Mouse (Mus musculus) forebrain, embryonic 13.5 days (tissue): Measurements from ENCODE around the gene Col9a2. TPM values are rescaled to one million over a fixed set of nuclear protein-coding genes. Genes with fewer than 3 reads are reported as not detected.
"Not testable (repeated sequence)": the region's sequence is repeated elsewhere in the genome, so short reads cannot be mapped to it uniquely, and the experiment has no call there.

Experiments used
- ATAC-seq: fragments of 200-750 bp; cut with Nextera tagmentation; 2 replicates; pipeline ENCODE4 v1.8.0; 2017
- H3K27ac ChIP-seq: fragments of 300-500 bp; sonication (generic); 2 replicates; pipeline ENCODE4 v1.5.1; 2015; ENCODE audit warnings: inconsistent platforms, mild to moderate bottlenecking, moderate library complexity
- H3K27me3 ChIP-seq: fragments of 300-500 bp; sonication (generic); 2 replicates; pipeline ENCODE4 v1.6.1; 2015; ENCODE audit warnings: mild to moderate bottlenecking, inconsistent platforms
- H3K36me3 ChIP-seq: fragments of 300-500 bp; sonication (generic); 2 replicates; pipeline ENCODE4 v1.6.1; 2015; ENCODE audit warnings: mild to moderate bottlenecking, inconsistent platforms; ENCODE audit not compliant: poor library complexity, severe bottlenecking
- H3K4me1 ChIP-seq: fragments of 300-500 bp; sonication (generic); 2 replicates; pipeline ENCODE4 v1.6.1; 2015; ENCODE audit warnings: inconsistent platforms
- H3K4me2 ChIP-seq: fragments of 300-500 bp; sonication (generic); 2 replicates; pipeline ENCODE4 v1.6.1; 2015; ENCODE audit warnings: inconsistent platforms, mild to moderate bottlenecking, moderate library complexity
- H3K4me3 ChIP-seq: fragments of 300-500 bp; sonication (generic); 2 replicates; pipeline ENCODE4 v1.5.1; 2015; ENCODE audit warnings: mild to moderate bottlenecking, inconsistent platforms
- H3K9ac ChIP-seq: fragments of 300-500 bp; sonication (generic); 2 replicates; pipeline ENCODE4 v1.6.1; 2015; ENCODE audit warnings: mild to moderate bottlenecking, inconsistent platforms
- H3K9me3 ChIP-seq: fragments of 300-500 bp; sonication (generic); replicated peaks from 2 replicates; pipeline ENCODE4 v1.6.1; 2016; ENCODE audit warnings: inconsistent platforms
- WGBS: fragments of 180-500 bp; shearing (Covaris S2); methylation state at CpG from one replicate; pipeline ENCODE4 v1.1.7; 2015; 5-methylcytosine and 5-hydroxymethylcytosine counted together
- polyA plus RNA-seq: library from polyadenylated mRNA; unstranded; fragments of >200 nt; fragmentation: Nextera tagmentation; extraction: Ambion mirVana; gene quantifications from 2 replicates; pipeline ENCODE4 v1.2.1, GENCODE M21; 2015

Gene Col9a2
- polyA plus RNA-seq, 1 experiment from 2014 or later, result 1.9 TPM

DNA sequence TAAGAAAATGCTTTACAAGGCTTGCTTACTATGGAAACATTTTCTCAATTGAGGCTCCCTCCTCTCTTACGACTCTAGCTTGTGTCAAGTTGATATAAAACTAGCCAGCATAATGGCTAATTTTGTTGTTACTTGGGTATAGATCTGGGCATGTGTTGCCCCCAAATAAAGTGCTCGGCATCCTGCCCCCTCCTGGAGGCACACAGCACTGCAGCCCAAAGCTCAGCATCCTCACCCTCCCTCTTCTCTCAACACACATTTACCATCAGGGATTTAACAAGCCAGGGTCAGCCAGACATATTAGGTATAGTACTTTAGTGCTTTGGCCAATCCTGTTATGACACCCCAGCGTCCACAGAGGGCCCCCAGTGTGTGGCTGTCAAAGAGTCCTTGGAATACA, 17.2 kb downstream of the Col9a2 start:
- no peak overlapping the region for H3K9ac ChIP-seq
- H3K36me3 ChIP-seq, result peaks cover 20% of the 10 kb centered on the region
- no peak overlapping the region for H3K4me2 ChIP-seq
- H3K4me1 ChIP-seq, result peaks cover 7% of the 10 kb centered on the region; the same call in 1 of the 2 replicates
- H3K27ac ChIP-seq, result no peak overlapping the region
- 48% methylated on average over 3 of the region's 3 CpGs for WGBS
- 0 out of 2 replicates have a peak, but pooled peaks have one; percentile 2 for ATAC-seq
- no peak overlapping the region for H3K4me3 ChIP-seq
- no peaks in the 10 kb centered on the region for H3K9me3 ChIP-seq
- H3K27me3 ChIP-seq, result peaks cover 10% of the 10 kb centered on the region; the same call in 1 of the 2 replicates

DNA sequence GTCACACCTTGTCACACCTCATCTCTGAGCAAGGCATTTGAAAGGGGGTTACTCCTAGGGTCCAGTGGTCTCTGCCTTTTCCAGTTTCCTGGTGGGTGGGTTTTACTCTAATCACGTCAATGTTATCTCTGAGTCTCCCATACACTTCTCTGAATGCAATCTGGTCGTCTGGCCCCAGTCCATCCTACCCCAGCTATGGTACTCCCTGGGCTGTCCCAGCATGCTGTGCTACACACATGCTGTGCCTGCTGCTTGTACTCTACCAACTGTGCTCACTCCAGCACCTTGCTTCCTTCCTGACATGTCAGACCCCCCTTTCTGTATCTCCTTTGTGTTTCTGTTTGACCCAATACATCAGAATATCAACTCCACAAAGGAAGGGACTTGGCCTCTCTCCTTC, 17.8 kb downstream of the Col9a2 start:
- no peak overlapping the region for H3K9ac ChIP-seq
- no peak overlapping the region for H3K27ac ChIP-seq
- peak; percentile 60; the same call in 1 of the 2 replicates for ATAC-seq
- H3K4me2 ChIP-seq, result no peak overlapping the region
- peaks cover 6% of the 10 kb centered on the region; the same call in 1 of the 2 replicates for H3K4me1 ChIP-seq
- no peak overlapping the region for H3K4me3 ChIP-seq
- peaks cover 10% of the 10 kb centered on the region; the same call in 1 of the 2 replicates for H3K27me3 ChIP-seq
- H3K36me3 ChIP-seq, result peaks cover 25% of the 10 kb centered on the region
- 69% methylated on average over 2 of the region's 2 CpGs for WGBS
- H3K9me3 ChIP-seq, result no peaks in the 10 kb centered on the region

DNA sequence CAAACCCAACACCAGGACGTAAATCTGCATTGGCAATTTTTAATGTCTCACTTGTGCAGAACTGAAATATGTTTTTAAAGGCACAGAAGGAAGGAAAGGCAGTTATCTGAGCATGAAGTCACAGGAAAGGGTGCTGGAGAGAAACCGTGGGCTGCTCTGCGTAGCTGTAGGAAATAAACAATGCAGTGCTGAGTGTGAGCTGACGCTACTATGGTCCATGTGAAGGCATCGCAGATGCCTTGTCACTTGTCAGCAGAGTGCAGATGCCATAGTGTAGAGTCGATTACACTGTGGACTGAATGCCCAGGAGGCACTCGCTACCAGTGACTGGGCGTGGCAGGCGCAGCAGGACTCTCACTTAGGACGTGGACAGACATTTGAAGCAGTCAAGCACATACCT, 20.0 kb downstream of the Col9a2 start:
- ATAC-seq, H3K4me2 ChIP-seq, H3K9ac ChIP-seq, H3K27ac ChIP-seq, H3K4me3 ChIP-seq, H3K4me1 ChIP-seq, H3K9me3 ChIP-seq, H3K27me3 ChIP-seq: not testable (repeated sequence)
- peaks cover 38% of the 10 kb centered on the region for H3K36me3 ChIP-seq
- 91% methylated on average over 10 of the region's 10 CpGs for WGBS

DNA sequence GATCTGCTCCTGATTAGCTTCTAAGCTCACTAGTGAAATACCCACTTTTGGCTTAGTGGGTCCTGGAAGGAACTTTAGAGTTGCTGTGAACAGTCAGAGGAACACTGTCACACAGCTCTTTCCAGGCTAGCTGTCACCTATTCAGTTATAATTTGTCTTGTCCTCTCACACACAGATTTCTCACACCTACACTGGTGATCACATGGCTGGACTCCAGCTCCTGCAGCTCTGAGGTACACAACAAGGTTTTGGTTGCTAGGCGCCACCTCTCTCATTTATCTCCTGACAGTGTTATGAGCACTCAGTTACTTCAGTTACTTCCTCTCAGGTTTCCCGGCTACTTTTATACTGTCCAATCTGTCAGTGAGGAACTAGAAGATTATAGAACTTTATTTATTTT, 26.2 kb downstream of the Col9a2 start:
- Histone ChIP-seq H3K27ac (no peak overlapping the region), H3K4me2 (no peak overlapping the region), H3K9me3 (no peaks in the 10 kb centered on the region), H3K4me3 (no peak overlapping the region), H3K4me1 (no peaks in the 10 kb centered on the region), H3K27me3 (no peaks in the 10 kb centered on the region), H3K36me3 (peaks cover 67% of the 10 kb centered on the region), H3K9ac (no peak overlapping the region)
- WGBS, result 92% methylated on average over 2 of the region's 2 CpGs
- ATAC-seq, result no peak

DNA sequence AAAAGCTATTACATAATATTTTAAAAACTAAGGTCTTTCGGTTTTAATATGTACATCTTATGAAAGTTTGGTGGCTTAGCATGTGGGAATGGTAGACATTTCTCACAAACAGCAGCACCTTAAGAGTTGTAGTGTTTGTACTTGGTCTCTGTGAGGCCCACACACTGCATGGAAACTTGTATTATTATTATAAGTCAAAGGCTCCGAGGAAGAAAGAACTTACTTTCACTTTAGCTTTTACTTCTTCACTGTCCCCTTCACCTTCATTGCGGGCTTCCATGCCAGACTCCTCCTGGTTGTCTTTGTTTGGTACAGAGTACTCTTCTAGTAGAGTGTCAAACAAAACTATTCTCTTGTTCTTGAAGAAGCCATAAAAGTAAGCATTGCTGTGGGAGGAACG, 35.1 kb downstream of the Col9a2 start:
- Histone ChIP-seq H3K4me2 (no peak overlapping the region), H3K4me3 (no peak overlapping the region), H3K27ac (no peak overlapping the region), H3K27me3 (no peaks in the 10 kb centered on the region), H3K36me3 (peaks cover 65% of the 10 kb centered on the region), H3K4me1 (no peaks in the 10 kb centered on the region), H3K9me3 (no peaks in the 10 kb centered on the region), H3K9ac (no peak overlapping the region)
- 86% methylated on average over 4 of the region's 4 CpGs for WGBS
- ATAC-seq, result no peak

DNA sequence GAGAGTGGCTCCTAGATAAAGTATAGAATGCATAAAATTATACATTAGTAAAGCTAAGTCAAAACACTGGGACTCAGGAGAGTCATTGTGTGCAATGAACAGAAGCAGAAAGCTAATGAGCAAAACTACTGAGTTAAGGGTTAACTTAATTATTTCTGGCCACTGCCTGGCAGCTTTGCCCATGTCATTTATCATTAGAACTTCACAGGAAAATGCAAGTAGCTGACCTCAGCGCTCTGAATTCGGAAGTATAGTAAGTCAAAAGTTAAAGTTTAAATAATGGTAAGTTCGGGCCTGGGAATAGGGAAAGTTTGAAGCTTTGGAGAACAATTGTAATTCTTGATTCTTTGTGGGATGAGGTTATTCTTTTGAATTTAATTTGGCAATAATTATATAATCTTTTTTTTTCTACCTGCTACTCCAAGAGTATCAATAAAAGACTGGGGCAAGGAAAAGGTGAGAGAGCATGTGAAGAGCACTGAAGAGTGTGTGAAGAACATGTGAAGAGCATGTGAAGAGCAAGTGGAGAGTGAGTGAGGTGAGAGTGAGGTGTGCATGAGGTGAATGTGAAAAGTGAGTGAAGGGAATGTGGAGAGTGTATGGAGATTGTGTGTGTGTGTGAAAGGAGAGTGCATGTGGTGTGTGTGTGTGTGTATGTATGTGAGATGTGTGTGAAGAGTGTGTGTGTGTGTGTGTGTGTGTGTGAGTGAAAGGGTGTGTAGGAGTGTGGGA, 38.9 kb downstream of the Col9a2 start:
- 89% methylated on average over 3 of the region's 3 CpGs for WGBS
- peaks cover 79% of the 10 kb centered on the region for H3K36me3 ChIP-seq
- no peaks in the 10 kb centered on the region for H3K4me1 ChIP-seq
- H3K27ac ChIP-seq, result no peak overlapping the region
- no peak for ATAC-seq
- H3K9me3 ChIP-seq, result no peaks in the 10 kb centered on the region
- H3K9ac ChIP-seq, result no peak overlapping the region
- H3K4me3 ChIP-seq, result no peak overlapping the region
- H3K27me3 ChIP-seq, result no peaks in the 10 kb centered on the region
- H3K4me2 ChIP-seq, result no peak overlapping the region

DNA sequence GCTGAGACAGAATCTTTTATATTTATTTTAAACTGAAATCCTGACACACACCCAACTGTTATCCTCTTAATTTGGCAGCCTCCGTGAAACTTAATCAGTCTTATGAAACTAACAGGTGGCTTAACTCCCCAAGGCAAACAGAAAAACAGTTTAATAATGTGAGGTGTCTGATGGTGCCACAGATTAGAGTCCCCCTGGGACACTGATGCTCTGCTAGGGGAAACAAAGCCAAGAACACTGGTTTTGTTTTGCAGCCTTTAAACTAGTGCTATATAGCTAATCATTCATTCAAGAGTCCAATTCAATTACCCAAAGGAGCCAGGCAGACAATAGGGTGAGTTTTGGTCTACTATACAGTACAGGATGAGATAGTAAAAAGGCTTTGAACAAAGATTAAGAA, 41.2 kb downstream of the Col9a2 start:
- Histone ChIP-seq H3K27me3 (no peaks in the 10 kb centered on the region), H3K4me3 (no peak overlapping the region), H3K9me3 (no peaks in the 10 kb centered on the region), H3K4me2 (no peak overlapping the region), H3K27ac (no peak overlapping the region), H3K4me1 (no peaks in the 10 kb centered on the region), H3K36me3 (peaks cover 82% of the 10 kb centered on the region), H3K9ac (no peak overlapping the region)
- 93% methylated on average over 1 of the region's 1 CpGs for WGBS
- no peak for ATAC-seq

DNA sequence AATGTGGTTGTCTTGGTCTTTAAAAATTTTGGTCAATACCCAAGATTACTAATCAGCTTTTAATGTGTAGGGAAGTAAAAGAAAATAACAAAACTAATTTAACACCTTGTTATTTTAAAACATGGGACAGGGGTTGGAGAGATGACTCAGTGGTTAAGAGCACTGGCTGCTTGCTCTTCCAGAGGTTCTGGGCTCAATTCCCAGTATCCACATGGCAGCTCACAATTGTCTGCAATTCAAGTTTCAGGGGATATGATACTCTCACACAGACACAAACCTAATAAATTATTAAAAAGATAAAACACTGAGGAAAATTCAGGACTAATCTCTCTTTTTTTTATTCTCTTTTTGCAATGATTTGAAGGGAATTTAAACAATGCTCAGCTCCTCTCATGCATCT, 45.3 kb downstream of the Col9a2 start:
- Histone ChIP-seq H3K4me2 (no peak overlapping the region), H3K27me3 (no peaks in the 10 kb centered on the region), H3K27ac (no peak overlapping the region), H3K36me3 (peaks cover 79% of the 10 kb centered on the region), H3K4me3 (no peak overlapping the region), H3K4me1 (no peaks in the 10 kb centered on the region), H3K9ac (no peak overlapping the region), H3K9me3 (no peaks in the 10 kb centered on the region)
- ATAC-seq, result no peak

DNA sequence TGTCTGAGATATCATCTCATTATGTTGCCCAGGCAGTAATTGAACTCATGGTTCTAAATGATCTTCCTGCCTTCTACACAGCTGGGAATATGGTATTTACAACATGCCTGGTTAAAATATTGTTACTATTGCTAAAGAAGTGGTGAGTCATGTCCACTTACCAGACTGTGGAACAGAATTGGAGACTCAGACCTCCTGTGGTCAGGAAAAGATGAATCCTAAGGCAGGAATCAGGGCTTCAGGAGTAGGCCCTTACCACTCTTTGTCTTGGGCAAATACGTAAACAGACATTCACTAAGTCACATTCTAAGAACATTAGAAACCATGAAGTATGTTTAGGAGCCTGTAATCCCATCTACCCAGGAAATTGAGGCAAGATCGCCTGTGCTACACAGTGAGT, 49.5 kb downstream of the Col9a2 start:
- no peak for ATAC-seq
- Histone ChIP-seq H3K4me3 (no peak overlapping the region), H3K4me2 (no peak overlapping the region), H3K4me1 (no peaks in the 10 kb centered on the region), H3K9ac (no peak overlapping the region), H3K27ac (no peak overlapping the region), H3K36me3 (peaks cover 77% of the 10 kb centered on the region), H3K27me3 (no peaks in the 10 kb centered on the region), H3K9me3 (no peaks in the 10 kb centered on the region)
- WGBS, result 97% methylated on average over 2 of the region's 2 CpGs

DNA sequence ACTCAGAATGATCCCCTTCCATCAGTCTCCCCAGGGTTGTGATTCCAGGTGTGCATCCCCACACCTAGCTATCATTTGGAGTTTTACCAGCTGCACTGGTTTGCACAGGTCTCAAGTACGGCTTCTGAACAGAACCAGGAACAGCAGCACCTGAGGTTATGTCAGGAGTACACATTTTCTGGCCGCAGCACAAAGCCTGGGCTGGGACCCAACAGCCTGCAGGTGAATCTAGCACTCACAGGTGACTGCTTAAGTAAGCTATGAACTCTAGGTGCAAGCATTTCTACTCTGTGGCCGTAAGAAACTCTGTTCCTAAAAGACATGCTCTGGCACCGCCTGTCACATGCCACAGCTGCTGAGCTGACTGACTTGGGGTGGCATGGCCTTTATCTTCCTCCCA, 51.0 kb downstream of the Col9a2 start:
- no peaks in the 10 kb centered on the region for H3K4me1 ChIP-seq
- WGBS, result 96% methylated on average over 4 of the region's 4 CpGs
- H3K4me3 ChIP-seq, result no peak overlapping the region
- H3K4me2 ChIP-seq, result no peak overlapping the region
- peaks cover 81% of the 10 kb centered on the region for H3K36me3 ChIP-seq
- H3K9ac ChIP-seq, result no peak overlapping the region
- no peak overlapping the region for H3K27ac ChIP-seq
- no peak for ATAC-seq
- no peaks in the 10 kb centered on the region for H3K27me3 ChIP-seq
- no peaks in the 10 kb centered on the region for H3K9me3 ChIP-seq

DNA sequence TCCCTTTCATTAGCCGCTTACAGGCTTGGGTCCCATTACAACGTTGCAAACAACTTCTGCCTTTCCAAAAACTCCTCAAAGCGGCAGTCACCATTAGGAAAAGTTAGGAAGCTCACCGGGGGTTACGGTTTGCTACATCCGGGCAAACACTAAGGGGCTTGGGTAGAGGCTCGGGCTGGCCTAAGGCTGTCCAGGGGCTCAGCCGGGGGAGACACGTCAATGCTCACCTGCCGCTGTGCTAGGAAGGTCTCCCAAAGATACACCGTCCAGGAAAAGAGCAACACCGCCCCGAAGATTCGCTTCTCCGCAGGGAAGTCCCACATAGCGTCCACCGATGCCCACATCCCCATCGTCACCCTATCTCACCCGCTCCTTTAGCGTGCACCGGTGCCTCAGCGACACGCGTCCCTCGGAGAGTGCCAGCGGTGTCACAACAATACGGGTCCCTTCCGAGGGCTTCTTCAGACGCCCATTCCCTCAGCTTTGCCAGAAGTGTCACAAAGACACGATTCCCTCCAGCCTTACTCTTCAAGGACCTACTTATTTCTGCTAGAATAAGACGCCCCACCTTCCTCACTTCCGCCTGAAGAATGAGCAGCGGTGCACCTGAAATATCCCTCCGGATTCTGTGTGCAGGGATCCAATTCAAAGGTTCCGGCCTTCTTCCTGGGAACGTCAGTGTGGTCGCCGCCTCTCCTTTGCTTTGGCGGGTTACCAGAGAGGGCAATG, 58.6 kb downstream of the Col9a2 start, which contains the start of gene Zmpste24:
Zmpste24 (minus strand) TSS at position 592 of the 729 bp plus-strand sequence.
- peaks cover 13% of the 10 kb centered on the region for H3K4me1 ChIP-seq
- ATAC-seq, result peak; percentile 93
- peak within 1 kb of the TSS; percentile 79 for H3K9ac ChIP-seq
- H3K9me3 ChIP-seq, result no peaks in the 10 kb centered on the region
- H3K36me3 ChIP-seq, result peaks cover 27% of the 10 kb centered on the region
- peaks cover 3% of the 10 kb centered on the region; the same call in 1 of the 2 replicates for H3K27me3 ChIP-seq
- peak within 1 kb of the TSS; percentile 91 for H3K4me3 ChIP-seq
- peak within 1 kb of the TSS; percentile 84 for H3K4me2 ChIP-seq
- peak within 1 kb of the TSS; percentile 12; the same call in 1 of the 2 replicates for H3K27ac ChIP-seq
- WGBS, result under 1% methylated on average over 39 of the region's 39 CpGs

DNA sequence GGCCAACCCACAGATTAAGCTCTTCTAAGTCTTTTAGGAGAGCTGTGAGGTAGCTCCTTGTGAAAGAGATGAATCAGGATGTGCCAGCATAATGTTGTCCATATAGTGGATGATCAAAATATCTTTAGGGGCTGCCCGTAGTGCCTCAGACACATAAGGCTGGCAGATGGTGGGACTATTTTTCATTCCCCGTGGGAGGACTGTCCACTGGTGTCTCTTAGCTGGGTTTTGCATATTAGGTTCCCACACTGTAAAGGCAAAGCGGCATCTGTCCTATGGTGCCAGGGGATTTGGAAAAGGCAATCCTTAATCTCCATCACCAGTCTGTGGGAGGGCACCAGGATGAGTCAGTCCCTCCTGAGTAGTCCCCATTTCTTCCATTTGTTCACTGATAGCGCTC, 64.1 kb downstream of the Col9a2 start:
- no peaks in the 10 kb centered on the region for H3K36me3 ChIP-seq
- peaks cover 3% of the 10 kb centered on the region; the same call in 1 of the 2 replicates for H3K27me3 ChIP-seq
- H3K4me1 ChIP-seq, result no peaks in the 10 kb centered on the region; the same call in 1 of the 2 replicates
- no peaks in the 10 kb centered on the region for H3K9me3 ChIP-seq
- WGBS, result 88% methylated on average over 4 of the region's 4 CpGs
- H3K27ac ChIP-seq, result no peak overlapping the region
- H3K4me3 ChIP-seq, result no peak overlapping the region
- H3K9ac ChIP-seq, result no peak overlapping the region
- H3K4me2 ChIP-seq, result no peak overlapping the region
- no peak for ATAC-seq
